Mouse (Mus musculus) heart, embryonic 12.5 days (tissue): ENCODE measurements around the gene Usp3. TPM values are rescaled to one million over a fixed set of nuclear protein-coding genes. Genes with fewer than 3 reads are reported as not detected.

Experiments used
- ATAC-seq: fragments of 200-750 bp; cut with Nextera tagmentation; 2 replicates; pipeline ENCODE4 v1.8.0; 2017; ENCODE audit warnings: moderate TSS enrichment, moderate library complexity; ENCODE audit not compliant: insufficient number of reproducible peaks, low FRiP score
- H3K27ac ChIP-seq: fragments of 300-500 bp; sonication (generic); 2 replicates; pipeline ENCODE4 v1.5.1; 2016; ENCODE audit warnings: mild to moderate bottlenecking, moderate library complexity; ENCODE audit not compliant: poor library complexity, severe bottlenecking
- H3K27me3 ChIP-seq: fragments of 300-500 bp; sonication (generic); replicated peaks from 2 replicates; pipeline ENCODE4 v1.6.1; 2016; ENCODE audit warnings: mild to moderate bottlenecking, moderate library complexity
- H3K36me3 ChIP-seq: fragments of 300-500 bp; sonication (generic); 2 replicates; pipeline ENCODE4 v1.6.1; 2016; ENCODE audit warnings: mild to moderate bottlenecking, moderate library complexity
- H3K4me1 ChIP-seq: fragments of 300-500 bp; sonication (generic); replicated peaks from 2 replicates; pipeline ENCODE4 v1.6.1; 2016; ENCODE audit warnings: mild to moderate bottlenecking
- H3K4me2 ChIP-seq: fragments of 300-500 bp; sonication (generic); 2 replicates; pipeline ENCODE4 v1.6.1; 2016; ENCODE audit warnings: mild to moderate bottlenecking, moderate library complexity
- H3K4me3 ChIP-seq: fragments of 300-500 bp; sonication (generic); 2 replicates; pipeline ENCODE4 v1.5.1; 2016; ENCODE audit warnings: mild to moderate bottlenecking
- H3K9ac ChIP-seq: fragments of 300-500 bp; sonication (generic); 2 replicates; pipeline ENCODE4 v1.6.1; 2016; ENCODE audit warnings: mild to moderate bottlenecking, moderate library complexity
- H3K9me3 ChIP-seq: fragments of 300-500 bp; sonication (generic); replicated peaks from 2 replicates; pipeline ENCODE4 v1.6.1; 2016; ENCODE audit warnings: mild to moderate bottlenecking, moderate library complexity
- WGBS: fragments of 180-500 bp; shearing (Covaris S2); methylation state at CpG from one replicate; pipeline ENCODE4 v1.1.7; 2016; 5-methylcytosine and 5-hydroxymethylcytosine counted together
- polyA plus RNA-seq: library from polyadenylated mRNA; unstranded; fragments of >200 nt; fragmentation: Nextera tagmentation; extraction: Ambion mirVana; gene quantifications from 2 replicates; pipeline ENCODE4 v1.2.1, GENCODE M21; 2016

The Usp3 gene
- 40.3 and 52.0 TPM in 2 replicates for polyA plus RNA-seq

- peak within 1 kb of the TSS; percentile 84 for H3K27ac ChIP-seq
- peak within 1 kb of the TSS; percentile 77 for H3K4me2 ChIP-seq
- H3K36me3 ChIP-seq = no peaks in the 10 kb centered on the region
- H3K9me3 ChIP-seq = no peaks in the 10 kb centered on the region
- H3K4me3 ChIP-seq = peak within 1 kb of the TSS; percentile 88
- under 1% methylated on average over 73 of the region's 73 CpGs for WGBS
- peaks cover 42% of the 10 kb centered on the region for H3K4me1 ChIP-seq
- peak; percentile 97 for ATAC-seq
- H3K9ac ChIP-seq = peak within 1 kb of the TSS; percentile 92
- no peaks in the 10 kb centered on the region for H3K27me3 ChIP-seq
Observed at GRCm38 (mm10) chr9:66592708-66593612, at the start of gene Usp3. TSS of gene Usp3 (minus strand) at chr9:66593142.

DNA sequence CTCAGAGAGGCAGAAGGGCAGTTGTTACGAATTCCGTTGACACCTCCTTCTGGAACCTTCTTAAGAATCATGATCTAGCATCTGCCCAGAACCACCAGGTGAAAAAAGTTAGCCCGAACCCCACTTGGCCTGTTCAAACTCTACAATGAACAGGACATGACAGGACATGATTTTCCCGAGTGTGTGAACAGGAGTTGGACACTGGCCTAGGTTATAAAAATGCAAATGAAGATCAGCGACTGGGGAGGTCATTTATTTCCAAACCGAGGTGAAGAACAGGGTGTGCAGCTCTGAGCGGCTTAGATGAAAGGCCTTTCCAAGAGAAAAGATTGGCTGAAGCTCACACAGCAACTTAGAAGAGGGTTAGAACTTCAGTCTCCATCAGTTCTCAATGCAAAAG, 47.5 kb upstream of the Usp3 start:
- no peaks in the 10 kb centered on the region for H3K27me3 ChIP-seq
- H3K4me1 ChIP-seq = 0 out of 2 replicates have a peak, but pooled peaks cover 5% of the 10 kb centered on the region
- H3K9me3 ChIP-seq = no peaks in the 10 kb centered on the region
- no peak overlapping the region for H3K9ac ChIP-seq
- no peak overlapping the region for H3K4me3 ChIP-seq
- 74% methylated on average over 7 of the region's 7 CpGs for WGBS
- no peak overlapping the region for H3K27ac ChIP-seq
- H3K4me2 ChIP-seq = no peak overlapping the region
- H3K36me3 ChIP-seq = no peaks in the 10 kb centered on the region
- no peak for ATAC-seq

DNA sequence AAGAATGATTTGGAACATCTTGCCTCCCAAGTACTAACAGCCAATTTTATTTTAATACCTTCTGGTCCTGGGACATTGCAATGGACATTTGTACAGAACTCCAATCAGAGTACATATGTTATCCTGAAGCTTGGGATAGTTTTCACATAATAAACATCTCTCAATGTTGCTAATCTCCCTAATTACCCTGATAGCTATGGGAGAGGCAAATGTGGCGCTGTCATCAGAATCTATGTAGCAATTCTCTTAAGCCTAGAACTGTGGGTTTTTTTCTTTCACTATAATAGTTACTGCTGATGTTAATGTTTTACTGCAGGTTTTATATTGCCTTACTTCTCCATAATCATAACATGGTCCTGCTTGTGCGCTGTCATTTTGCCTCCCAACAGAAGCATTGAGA, 46.7 kb upstream of the Usp3 start:
- Histone ChIP-seq H3K4me3 (no peak overlapping the region), H3K36me3 (no peaks in the 10 kb centered on the region), H3K9me3 (no peaks in the 10 kb centered on the region), H3K27me3 (no peaks in the 10 kb centered on the region), H3K27ac (no peak overlapping the region), H3K9ac (no peak overlapping the region), H3K4me1 (0 out of 2 replicates have a peak, but pooled peaks cover 5% of the 10 kb centered on the region), H3K4me2 (no peak overlapping the region)
- ATAC-seq = no peak
- 92% methylated on average over 2 of the region's 2 CpGs for WGBS

DNA sequence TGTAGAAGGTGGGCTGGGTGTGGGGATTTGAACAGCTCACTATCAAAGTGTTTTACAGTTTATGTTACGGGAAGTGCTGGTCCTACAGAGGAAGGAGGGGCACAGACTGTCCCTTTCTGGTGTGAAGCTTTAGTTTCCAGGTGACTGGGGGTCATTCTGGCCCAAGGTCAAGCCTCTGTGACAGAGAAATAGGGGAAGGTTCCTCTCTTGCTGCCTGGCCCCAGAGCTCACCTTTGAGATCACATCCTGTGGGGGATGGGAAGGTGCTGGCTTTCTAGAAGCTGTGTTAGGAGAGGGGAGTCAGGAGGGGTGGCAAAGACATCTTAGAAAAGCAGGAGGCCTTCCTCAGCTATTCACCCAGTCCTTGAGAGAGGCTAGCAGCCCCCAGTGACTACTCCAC, 39.5 kb upstream of the Usp3 start:
- 85% methylated on average over 1 of the region's 1 CpGs for WGBS
- H3K27ac ChIP-seq = no peak overlapping the region

GRCm38 (mm10) chr9:66630931-66631330, 38.0 kb upstream of the Usp3 start:
- Histone ChIP-seq H3K9ac (no peak overlapping the region), H3K9me3 (no peaks in the 10 kb centered on the region), H3K27ac (no peak overlapping the region), H3K4me3 (no peak overlapping the region), H3K4me1 (peaks cover 10% of the 10 kb centered on the region), H3K4me2 (no peak overlapping the region), H3K36me3 (no peaks in the 10 kb centered on the region), H3K27me3 (no peaks in the 10 kb centered on the region)
- WGBS = 17% methylated on average over 1 of the region's 1 CpGs
- ATAC-seq = no peak

More for the DNA sequence above, 39.5 kb upstream of the Usp3 start:
- H3K27me3 ChIP-seq = no peaks in the 10 kb centered on the region
- no peak overlapping the region for H3K4me2 ChIP-seq
- 0 out of 2 replicates have a peak overlapping the region, but pooled peaks have one; percentile 2 for H3K9ac ChIP-seq
- H3K4me1 ChIP-seq = peaks cover 4% of the 10 kb centered on the region
- no peak for ATAC-seq
- H3K4me3 ChIP-seq = no peak overlapping the region
- no peaks in the 10 kb centered on the region for H3K36me3 ChIP-seq
- H3K9me3 ChIP-seq = no peaks in the 10 kb centered on the region

- Histone ChIP-seq H3K27me3 (no peaks in the 10 kb centered on the region), H3K4me1 (peaks cover 32% of the 10 kb centered on the region), H3K36me3 (no peaks in the 10 kb centered on the region), H3K4me3 (no peak overlapping the region), H3K9me3 (no peaks in the 10 kb centered on the region), H3K27ac (no peak overlapping the region), H3K9ac (no peak overlapping the region), H3K4me2 (no peak overlapping the region)
- no peak for ATAC-seq
- 70% methylated on average over 5 of the region's 5 CpGs for WGBS
Observed at GRCm38 (mm10) chr9:66626661-66627060, 33.7 kb upstream of the Usp3 start.

DNA sequence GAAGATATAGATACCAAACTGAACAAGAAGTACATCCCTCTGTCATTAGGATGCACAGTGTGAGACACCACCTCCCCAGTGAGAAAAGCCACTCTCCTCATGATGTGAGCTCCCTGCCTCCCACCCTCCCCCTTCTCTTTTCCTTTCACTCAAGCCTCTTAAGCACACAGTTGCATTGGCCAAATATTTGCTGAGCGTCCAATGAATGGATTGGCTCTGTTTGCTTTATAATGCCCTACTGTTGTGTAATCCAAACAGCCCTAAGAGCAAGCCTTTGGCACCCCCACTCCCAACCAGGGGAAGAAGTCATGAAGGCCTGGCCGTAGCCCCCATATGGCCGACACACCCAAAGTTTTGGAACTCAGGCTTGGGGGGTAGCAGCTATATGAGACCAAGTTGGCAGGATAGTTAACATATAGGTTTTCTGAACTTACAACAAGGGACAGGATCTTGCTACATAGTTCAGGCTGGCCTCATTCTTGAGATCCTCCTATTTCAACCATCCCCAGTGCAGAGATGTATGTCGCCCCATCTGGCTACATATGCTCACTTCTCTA, 33.1 kb upstream of the Usp3 start:
- Histone ChIP-seq H3K9ac (no peak overlapping the region), H3K4me3 (no peak overlapping the region), H3K9me3 (no peaks in the 10 kb centered on the region), H3K4me2 (no peak overlapping the region), H3K36me3 (no peaks in the 10 kb centered on the region), H3K27me3 (no peaks in the 10 kb centered on the region), H3K27ac (no peak overlapping the region), H3K4me1 (peaks cover 38% of the 10 kb centered on the region)
- WGBS = 86% methylated on average over 4 of the region's 4 CpGs
- no peak for ATAC-seq

DNA sequence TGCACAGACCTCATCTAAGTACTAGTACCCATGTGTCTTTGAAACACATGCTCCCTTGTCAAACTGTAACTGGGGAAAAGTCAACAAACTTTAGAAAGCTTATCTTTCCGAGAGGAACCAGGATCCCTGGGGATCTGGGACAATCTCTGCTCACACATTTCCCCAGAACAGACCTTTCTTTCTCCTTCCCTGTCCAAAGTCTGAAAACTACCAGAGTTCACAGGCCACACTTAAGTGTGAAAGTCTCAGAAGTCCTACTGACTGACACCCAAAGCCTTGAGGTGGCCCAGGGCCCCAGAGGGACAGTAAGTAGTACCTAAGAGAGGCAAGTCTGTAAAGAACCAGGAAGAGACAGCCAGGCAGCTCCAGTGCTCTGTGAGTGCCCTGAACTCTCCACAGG, 31.9 kb upstream of the Usp3 start:
- no peaks in the 10 kb centered on the region for H3K27me3 ChIP-seq
- WGBS = 31% methylated on average over 1 of the region's 1 CpGs
- no peaks in the 10 kb centered on the region for H3K36me3 ChIP-seq
- H3K9ac ChIP-seq = no peak overlapping the region
- H3K4me2 ChIP-seq = no peak overlapping the region
- H3K27ac ChIP-seq = peak overlapping the region; percentile 36
- H3K4me3 ChIP-seq = no peak overlapping the region
- no peak for ATAC-seq
- H3K9me3 ChIP-seq = no peaks in the 10 kb centered on the region
- H3K4me1 ChIP-seq = peaks cover 49% of the 10 kb centered on the region

DNA sequence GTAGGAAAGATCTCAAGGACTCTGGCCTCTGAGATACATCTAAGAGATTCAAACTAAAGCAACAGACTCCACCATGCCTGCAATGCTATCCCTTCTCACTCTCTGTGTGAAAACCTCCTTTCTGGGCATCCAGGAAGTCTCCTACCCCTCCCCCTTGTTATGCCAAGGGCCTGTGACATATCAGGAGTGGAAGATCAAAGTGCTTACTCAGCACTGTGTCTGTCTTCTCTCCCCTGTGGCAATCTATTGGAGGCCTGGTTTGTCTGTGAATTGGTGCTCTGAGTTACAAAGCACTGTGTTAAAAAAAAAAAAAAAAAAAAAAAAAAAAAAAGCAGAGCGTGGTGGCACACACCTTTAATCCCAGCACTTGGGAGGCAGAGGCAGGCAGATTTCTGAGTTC, 30.7 kb upstream of the Usp3 start:
- H3K27me3 ChIP-seq = no peaks in the 10 kb centered on the region
- H3K9ac ChIP-seq = no peak overlapping the region
- no peaks in the 10 kb centered on the region for H3K9me3 ChIP-seq
- ATAC-seq = no peak
- H3K4me1 ChIP-seq = peaks cover 57% of the 10 kb centered on the region
- 71% methylated on average over 1 of the region's 1 CpGs for WGBS
- no peaks in the 10 kb centered on the region for H3K36me3 ChIP-seq
- no peak overlapping the region for H3K27ac ChIP-seq
- H3K4me2 ChIP-seq = no peak overlapping the region
- no peak overlapping the region for H3K4me3 ChIP-seq

- no peaks in the 10 kb centered on the region for H3K27me3 ChIP-seq
- no peaks in the 10 kb centered on the region for H3K36me3 ChIP-seq
- peak; percentile 93 for ATAC-seq
- peak overlapping the region; percentile 2; the same call in 1 of the 2 replicates for H3K4me2 ChIP-seq
- 7% methylated on average over 6 of the region's 6 CpGs for WGBS
- H3K9me3 ChIP-seq = no peaks in the 10 kb centered on the region
- peaks cover 51% of the 10 kb centered on the region for H3K4me1 ChIP-seq
- no peak overlapping the region for H3K4me3 ChIP-seq
- H3K27ac ChIP-seq = peak overlapping the region; percentile 61
- no peak overlapping the region for H3K9ac ChIP-seq
Observed at GRCm38 (mm10) chr9:66620581-66620981, 27.6 kb upstream of the Usp3 start.

DNA sequence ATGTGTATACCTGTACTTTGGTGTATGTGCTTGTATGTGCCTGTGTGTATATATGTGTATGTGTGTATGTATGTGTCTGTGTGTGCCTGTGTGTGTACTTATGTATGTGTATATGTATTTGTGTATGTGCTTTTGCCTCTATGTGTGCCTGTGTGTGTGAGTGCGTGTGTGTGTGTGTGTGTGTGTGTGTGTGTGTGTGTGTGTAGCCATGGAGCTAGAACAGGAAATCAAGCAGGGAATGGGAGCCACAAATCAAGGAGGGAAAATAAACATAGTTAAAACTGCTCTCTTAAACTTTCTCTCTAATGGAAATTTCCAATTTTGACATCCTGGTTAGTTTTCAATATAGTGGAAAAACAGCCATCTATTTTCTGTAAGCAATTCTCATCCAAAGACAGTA, 27.1 kb upstream of the Usp3 start:
- Histone ChIP-seq H3K27me3 (no peaks in the 10 kb centered on the region), H3K27ac (peak overlapping the region; percentile 61), H3K9me3 (no peaks in the 10 kb centered on the region), H3K4me2 (no peak overlapping the region), H3K36me3 (no peaks in the 10 kb centered on the region), H3K4me1 (peaks cover 51% of the 10 kb centered on the region), H3K4me3 (no peak overlapping the region), H3K9ac (no peak overlapping the region)
- ATAC-seq = no peak
- WGBS = 64% methylated on average over 1 of the region's 1 CpGs
